Mouse (Mus musculus): ENCODE data around the gene Ephb1. TPM values are rescaled to one million over a fixed set of nuclear protein-coding genes. Genes with fewer than 3 reads are reported as not detected.

The Ephb1 gene
- total RNA-seq, 1 experiment from 2014 or later: 3.7 TPM

DNA sequence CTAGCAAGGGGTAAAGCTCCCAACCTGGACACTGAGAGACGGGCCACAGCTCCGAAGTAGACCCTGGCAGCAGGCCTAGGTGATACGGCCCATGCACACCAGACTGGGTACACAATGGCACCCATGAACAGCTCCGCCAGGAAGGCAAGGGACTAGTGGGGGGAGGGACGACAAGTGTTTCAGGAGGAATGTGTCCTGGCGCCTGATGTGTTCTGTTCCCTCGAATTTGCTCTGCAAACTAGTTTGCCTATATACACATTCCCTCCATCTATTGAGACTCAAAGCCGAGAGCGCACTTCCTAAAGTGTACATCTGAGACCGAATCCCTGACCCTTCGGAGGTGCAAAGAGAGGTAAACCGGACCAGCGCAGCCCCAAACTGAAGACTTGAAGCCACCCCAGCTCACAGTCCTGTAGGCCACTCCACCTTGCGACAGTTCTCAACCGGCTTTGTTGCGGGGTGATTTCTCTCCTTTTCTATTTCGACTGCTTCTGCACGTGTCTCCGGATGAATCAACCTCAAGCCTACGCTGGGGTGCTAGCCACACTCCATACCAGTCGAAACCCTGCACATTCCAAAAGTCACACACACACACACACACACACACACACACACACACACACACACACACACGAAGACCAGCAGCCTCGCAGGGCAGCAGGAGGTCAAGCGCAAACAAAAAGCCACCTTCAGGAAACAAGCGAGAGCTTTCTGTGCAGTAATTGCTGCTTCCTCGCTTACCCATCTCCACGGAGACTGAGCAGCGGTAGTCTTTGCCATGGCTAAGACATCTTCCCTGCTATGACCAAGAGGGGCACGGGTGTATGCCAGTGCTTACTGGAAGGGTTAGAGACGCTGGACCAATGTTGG, 2.1 kb downstream of the Ephb1 start:
- DNase-seq: peak; percentile 10

DNA sequence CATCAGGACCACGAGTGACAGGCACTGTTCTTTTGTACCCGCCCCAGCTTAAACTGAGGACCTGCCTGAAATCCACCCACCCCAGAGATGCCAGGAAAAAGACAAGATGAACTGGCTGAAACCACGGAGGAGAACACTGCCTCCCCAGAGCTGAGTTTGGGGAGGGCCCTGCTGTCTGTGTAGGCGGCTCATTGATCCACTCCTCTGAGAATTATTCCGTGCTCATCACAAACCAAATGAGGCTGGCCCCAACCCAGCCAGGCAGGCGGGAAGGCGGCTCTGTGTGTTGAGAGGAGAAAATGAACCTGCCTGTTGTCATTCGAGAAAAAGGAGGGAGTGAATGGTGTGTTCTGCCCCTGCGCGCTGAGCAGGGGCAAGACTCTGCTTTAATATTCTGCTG, 2.8 kb downstream of the Ephb1 start:
- no peak for DNase-seq

DNA sequence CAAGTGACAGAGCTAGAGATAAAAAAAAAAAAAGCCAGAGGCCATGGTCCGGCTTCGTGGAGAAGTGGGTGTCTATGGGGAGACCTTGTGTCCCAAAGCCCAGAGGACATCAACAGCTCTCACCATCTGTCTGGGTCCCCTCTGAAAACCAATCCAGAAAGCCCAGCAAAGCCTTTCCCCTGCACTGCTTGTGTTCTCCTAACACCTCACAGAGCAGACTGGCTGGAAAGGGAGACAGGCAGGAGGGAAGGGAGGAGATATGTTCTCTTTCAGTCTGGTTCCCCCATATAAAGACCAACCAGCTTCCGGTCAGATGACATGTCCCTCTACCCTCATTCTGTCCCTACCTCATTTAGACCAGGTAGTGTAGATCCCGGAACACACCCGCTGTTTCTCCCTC, 3.3 kb downstream of the Ephb1 start:
- no peak for DNase-seq

DNA sequence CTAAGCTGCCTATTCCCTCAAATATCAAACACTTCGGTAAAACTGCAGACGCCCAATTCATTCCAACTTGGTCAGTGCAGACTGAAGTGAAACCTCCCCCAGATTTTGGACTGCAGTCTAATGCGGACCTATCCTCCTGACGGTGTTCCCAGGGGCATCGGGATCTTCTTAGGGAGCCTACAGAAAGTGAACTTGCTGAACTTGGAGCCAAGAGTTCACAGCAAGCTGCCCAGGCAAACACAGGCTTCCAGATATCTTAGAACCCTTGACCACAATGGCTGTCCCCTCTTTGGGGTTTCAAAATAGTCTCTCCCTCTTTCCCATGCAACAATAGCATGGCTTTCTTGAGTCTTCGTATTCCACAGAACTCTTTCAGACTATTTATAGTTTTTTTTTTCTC, 3.8 kb downstream of the Ephb1 start:
- no peak for DNase-seq

DNA sequence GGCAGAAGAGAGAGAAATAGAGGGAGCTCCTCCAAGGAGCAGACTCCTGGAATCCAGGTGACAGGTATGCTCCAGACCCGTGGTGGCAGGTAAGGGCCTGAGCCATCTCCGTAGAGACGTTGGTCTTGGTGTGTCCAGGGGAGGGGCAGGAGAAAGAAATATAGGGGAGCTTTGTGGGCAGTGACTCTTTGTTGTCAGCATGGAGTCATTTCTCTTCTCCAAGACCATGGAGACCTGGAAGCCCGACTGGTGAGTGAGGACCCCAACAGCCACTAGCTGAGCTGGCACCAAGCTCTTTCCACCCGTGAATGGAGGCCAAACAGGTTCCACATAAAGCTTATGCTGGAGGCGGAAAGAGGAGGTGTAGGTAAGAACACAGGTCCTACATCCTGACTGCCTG, 4.4 kb downstream of the Ephb1 start:
- no peak for DNase-seq

DNA sequence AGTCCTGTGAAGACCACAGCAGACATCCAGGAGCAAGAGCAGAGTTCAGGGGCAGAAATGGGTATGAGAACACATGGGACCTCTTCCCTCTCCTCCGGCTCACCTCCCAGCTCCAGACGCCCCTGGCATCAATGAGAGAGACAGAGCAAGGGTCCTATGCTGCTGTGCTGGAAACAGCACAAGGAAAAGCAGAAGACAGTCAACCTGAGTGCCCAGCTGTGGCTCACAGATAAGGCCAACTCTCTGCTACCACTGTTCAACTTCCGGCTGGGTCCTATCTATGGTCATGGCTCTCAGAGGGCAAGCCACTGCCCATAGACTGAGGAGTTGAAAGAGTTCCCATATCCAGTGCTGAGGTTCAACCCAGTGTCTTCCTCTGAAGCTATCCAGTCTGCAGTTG, 7.7 kb downstream of the Ephb1 start:
- no peak for DNase-seq

DNA sequence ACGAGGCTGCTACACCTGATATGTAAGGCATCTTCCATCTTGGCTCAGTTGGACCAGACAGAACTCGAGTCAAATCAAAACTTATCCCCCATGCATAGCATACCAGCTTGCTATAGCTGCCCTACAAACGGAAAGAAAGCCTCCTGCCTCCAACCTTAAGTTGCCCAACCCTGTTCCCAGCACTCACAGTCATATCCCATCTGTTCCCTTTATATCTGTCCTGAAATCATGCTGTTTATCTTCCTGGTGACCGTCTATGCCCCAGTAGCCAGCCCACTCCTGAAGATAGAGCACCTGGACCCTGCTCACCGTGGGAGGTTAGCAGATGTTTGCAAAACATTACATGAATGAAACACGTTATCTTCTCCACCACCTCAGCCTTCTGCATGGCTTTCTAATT, 9.0 kb downstream of the Ephb1 start:
- no peak for DNase-seq

DNA sequence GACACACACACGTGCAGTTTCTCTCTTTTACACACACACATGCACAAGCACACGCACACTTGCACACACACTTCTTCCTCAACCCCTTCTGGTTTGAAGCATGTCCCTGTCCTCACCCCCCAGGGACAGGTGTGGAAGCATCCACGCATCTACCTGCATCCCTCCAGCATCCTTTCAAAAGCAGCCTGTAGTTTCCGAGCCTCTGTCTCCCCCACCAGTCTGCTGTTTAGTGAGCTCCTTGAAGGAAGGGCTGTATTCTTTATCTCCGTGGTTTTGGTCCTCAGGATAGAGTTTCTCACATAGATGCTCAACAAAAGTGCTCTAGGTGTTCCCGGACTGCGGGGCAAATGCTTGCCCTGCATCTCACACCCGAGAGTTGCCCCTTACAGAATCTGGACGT, 9.4 kb downstream of the Ephb1 start:
- no peak for DNase-seq

DNA sequence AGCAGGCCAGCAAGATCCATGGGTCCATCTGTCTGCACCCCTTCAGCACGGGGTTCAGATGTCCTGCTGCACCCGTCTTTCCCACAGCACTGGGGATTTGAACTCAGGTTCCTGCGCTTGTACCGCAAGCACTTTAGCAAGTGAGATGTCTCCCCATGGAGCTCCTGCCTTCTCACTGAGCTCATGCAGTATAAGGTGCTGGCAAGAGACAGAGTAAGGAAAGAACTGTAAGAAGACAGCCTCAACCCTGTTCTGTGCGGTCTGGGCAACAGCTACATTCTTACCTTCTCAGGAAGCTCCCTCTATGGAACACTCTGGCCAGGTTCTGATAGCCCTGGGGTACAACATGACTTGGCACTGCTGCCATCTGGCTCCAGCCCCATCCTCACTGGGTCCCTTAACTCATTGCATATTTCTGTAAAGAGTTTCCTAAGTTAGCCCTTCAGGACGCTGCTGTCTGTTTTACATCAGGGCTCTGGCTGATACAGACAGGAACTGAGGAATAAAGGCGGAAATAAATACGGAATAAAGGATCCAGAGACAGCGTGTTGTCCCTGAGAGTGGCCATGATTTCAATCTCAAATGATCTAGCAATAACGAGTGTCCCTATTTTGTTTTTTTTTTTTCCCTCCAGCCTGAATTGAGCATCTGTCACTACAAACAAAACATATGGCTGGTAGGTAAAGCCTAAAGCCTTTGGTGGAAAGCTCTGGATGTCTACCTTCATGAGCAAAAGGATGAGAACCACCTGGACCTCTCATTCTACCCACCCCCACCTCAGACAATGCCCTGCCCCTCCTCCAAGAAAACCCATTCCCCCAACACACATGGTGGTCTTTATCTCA, 10.2 kb downstream of the Ephb1 start:
- no peak for DNase-seq

DNA sequence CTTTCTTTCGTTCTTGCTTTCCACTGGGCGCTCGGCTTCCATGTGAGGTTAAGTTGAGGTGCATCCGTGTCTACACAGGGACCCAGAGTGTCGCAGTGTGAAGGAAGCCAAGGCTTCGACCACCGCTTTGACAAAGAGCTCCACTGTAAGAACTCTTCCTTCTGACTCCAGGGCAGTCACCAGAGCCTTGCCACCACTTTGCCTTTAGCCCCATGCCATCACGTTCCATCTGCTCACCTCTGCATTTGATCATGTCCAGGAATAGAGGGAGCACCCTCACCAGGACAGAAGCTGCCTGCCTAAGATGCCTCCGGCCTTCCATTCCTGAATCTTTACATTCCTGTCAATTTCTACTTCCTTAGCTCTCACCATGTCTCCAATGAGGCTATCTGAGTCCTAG, 11.4 kb downstream of the Ephb1 start:
- no peak for DNase-seq

DNA sequence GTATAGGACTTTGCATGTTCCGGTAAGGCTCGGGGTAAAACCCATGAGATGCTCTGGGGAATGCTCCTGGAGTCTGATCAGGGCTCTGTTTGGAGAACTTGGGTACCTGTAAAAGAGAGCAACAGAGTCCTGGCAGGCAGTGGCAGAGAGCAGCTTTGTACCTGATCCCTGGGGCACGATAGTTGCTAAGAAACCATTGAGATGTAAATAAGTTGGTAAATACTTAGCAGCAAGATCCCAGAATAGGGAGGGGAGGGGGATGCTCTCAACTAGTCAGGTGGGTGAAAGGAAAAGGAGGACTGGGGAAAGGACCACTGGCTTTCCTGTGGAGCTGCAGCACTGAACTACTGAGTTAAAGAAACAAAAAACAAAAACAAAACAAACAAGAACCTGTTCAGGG, 12.5 kb downstream of the Ephb1 start:
- no peak for DNase-seq

DNA sequence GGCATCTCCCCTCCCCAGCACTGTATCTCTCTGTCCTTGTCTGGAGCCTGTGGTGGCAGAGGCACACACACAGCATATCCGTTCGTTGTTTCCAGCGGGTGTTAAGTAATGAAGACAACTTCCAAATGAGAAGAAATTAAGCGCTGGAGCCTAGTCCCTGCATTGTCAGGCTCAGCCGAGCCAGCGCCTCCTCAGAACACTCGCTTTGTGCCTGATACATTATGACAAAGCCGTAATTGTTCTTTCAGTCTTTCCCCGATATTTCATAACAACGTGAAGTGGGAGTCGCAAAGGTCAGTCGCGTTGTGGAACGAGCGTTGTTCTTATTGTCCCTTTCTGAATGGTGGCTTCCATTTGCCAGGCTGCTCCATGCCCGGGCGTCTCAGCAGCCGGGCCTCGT, 13.7 kb downstream of the Ephb1 start:
- DNase-seq: no peak

DNA sequence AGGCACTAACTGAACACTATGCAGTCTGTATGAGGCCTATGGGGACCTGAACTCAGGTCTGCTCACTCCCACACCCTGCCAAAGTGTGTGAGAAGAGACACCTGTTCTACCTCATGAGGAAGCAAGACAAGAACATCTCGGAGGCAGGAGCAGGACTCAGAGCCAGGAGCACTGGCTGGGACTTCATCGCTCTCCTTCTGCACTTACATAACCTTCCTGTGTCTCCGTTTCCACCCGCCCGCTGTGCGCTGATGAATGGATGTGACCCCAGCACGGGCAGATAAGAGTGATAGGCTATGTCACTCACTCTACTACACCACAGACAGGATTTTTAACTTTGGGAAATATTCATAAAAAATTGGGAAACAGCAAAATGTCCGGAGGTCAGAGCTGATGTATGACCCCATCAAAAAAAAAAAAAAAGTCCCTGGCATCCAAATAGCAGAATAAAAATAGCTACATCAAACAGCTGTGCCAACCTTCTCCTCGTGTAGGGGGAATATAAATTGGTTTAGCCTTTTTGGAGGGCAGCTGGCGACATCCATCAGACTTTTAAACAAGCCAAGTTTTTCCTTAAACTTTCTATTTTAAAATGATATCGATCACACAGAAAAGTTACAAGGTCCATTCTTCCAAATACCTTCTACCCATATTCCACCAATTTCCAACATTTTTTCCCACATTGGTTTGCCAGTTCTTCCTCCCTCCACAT, 18.8 kb downstream of the Ephb1 start:
- DNase-seq: no peak

DNA sequence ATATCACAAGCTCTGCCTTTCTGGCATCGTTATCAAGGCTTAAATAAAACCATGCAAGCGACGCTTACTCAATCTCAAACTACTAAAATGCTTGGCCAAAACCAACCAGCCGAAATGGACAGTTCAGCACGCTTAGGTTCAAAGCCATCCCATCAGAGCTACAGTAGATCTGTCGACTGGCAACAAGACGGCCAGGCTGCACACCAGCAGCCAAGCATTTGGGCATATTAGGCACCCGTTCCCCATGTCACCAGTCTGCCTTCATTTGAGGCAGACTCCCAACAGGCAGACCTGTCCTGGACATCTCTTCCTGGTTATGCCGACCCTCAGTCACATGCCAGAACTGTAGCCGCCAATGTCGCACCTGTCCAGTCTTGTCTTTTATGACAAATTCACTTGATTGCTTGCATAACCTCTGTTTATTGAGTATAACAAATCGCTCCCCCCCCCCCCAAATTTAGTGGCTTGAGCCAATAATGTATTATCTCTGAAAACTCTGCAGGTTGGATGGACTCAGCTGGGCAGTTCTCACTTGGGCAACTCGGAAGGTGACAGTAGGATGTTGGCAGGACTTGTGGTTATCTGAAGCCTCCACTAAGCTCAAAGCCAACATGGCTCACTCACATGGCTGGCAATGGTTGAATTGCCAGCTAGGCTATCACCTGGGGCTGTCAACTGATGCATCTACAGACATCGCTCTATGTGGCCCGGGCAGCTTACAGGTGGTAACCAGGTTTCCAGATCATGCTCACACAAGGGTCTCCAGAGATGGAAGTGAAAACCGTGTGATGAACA, 24.0 kb downstream of the Ephb1 start:
- no peak for DNase-seq

DNA sequence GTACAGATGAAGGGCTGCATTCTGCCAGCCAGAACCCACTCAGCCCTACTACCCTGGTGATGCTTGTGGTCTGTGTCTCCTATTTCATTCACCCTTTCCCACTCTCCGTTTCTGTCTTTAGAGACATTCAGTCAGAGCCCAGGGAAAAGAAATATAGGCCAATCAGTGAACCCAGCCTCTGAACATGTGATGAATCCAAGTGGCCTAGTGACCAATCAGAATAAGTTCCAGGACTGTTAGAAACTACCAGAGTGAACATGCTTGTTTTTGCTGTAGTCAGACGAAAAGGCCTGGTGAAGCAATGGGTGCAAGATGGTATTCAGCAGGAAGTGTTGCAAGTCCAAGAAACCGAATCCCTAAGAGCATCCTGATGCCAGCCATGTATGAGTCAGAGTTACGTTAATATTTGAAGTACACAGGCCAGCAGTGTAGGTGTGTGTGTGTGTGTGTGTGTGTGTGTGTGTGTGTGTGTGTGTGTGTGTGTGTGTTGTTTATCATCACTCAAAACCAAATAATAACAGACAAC, 26.8 kb downstream of the Ephb1 start:
- DNase-seq: no peak

DNA sequence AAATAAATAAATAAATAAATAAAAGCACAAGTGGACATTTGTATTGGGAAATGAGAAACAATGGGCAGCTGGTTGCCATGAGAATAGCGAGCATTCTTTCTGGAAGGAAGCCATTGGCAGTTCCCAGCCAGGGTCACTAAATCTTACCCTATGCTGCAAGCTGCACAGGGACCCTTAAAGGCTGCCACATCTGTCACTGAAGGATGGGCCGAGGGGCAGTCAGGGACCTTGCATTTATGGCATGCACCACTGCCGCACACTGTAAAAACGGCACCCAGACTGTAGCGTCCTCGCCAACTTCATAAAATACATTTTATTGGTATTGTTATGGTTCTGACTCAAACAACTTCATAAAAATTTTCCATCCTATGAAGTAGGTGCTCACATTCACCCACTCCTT, 39.1 kb downstream of the Ephb1 start:
- DNase-seq: no peak

DNA sequence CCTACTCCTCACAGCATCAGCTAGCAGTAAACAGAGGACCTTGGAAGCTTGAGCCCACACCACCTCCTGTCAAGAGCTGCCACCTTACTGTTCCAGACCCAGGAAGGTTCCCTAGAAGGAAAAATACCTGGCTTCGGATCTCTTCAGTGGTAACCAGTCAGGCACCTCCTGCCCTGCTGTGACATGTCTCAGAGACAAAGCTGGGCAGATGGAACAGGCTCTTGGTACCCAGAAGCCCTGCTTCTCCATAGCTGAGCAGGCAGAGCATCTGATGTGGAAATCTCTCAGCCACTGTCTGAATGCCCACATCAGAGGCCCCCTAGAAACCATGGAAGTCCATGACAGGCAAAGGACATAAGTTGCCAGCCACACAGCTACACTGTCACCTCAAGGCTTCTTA, 39.7 kb downstream of the Ephb1 start:
- DNase-seq: no peak

DNA sequence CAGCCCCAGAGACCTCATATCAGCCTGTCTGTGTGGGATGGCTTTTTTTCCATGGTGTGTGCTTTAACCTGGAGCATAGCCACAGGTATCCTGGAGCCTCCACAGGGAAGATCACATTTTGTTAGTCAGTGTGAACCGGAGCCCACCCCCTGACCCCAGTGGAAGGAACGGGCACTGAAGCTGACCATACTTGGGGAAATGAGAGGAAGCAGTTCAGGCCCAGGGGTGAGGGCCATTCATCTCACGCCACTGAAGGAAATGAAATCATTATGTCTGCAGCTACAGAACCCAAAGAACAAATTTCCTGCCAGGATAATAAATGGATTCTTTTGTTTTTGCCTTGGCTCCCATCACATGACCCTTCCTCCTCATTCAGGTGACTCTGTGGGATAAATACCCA, 44.1 kb downstream of the Ephb1 start:
- DNase-seq: no peak

DNA sequence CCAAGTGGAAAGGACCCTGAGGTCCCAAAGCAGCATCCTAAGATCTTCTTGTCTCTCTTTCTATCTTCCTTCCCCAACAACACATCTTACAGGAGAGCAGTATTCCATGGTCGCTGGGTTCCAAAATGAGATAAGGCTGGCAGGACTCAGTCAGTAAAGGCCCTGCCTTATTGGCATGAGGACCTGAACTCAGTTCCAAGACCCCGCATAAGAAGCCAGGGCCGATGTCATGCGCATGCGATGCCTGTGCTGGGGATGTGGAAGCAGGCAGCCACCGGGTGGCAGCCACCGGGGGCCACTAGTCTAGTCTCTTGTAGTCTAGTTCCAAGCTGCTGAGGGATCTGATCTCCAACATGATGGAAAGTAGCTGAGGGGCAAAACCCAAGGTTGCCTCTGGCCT, 45.2 kb downstream of the Ephb1 start:
- DNase-seq: no peak

DNA sequence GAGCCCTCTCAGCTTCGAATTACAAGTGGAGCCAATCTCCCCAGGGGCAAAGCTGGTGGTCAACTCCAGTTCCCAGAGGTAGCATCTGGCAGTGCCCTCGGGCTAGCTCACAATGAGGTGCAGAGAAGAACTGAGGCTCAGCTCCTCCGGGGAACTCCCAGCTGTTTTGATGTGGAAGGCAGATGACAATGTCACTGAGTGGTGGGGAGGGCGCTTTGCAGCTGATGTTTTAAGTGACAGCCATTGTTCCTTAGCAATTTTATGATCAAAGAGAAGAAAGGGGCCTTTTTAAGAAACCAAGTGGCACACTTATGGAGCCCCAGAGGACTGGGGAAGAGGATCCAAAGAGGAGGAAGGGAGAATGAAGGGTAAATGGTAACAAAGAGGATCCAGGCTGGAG, 46.8 kb downstream of the Ephb1 start:
- DNase-seq: no peak

DNA sequence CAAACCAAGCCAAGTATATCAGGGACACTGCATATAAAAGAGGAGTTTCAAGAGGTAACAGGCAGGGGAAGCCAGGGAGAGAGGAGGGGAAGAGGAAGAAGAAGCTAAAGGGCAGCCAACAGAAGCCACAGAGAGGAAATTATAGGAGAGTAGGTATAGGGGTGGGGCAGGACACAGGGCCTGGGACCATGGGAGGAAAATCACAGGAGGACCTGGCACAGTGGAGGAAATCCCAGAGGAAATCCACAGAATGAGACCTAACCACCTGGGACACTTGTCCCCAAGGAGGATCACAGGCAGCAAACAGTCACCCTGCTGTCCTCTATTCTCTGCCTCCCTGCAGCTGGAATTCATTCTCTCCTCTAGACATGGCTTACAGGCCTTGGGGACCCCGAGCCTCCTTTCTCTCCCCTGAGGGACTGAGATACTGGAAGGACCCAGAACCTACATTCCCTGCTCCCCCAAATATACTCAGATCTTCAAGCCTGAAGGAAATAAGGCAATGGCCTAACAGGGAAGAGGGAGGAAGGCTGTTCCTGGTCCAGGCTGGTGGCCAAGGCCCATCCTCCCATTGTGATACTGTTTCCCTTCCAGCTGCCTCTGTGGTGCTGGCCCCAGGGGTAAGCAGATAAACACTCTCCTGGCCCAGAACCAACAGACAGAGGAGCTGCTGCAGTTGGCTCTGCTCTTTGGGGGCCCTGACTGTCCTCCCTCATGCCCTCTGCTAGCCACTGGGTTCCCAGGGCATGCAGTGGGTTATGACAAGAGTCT, 47.7 kb downstream of the Ephb1 start:
- DNase-seq: peak; percentile 59

All from adrenal gland, postnatal 14 days (tissue).